Mouse (Mus musculus) frontal cortex, postnatal 25 days (tissue): Measurements from ENCODE around the gene Zdhhc3.

Experiments used
- DNase-seq, 2 experiments: peaks; one replicate each; pipeline ENCODE4 v3.0.0; 2022; ENCODE audit warnings: low spot score in 2 of 2

Gene Zdhhc3

DNA sequence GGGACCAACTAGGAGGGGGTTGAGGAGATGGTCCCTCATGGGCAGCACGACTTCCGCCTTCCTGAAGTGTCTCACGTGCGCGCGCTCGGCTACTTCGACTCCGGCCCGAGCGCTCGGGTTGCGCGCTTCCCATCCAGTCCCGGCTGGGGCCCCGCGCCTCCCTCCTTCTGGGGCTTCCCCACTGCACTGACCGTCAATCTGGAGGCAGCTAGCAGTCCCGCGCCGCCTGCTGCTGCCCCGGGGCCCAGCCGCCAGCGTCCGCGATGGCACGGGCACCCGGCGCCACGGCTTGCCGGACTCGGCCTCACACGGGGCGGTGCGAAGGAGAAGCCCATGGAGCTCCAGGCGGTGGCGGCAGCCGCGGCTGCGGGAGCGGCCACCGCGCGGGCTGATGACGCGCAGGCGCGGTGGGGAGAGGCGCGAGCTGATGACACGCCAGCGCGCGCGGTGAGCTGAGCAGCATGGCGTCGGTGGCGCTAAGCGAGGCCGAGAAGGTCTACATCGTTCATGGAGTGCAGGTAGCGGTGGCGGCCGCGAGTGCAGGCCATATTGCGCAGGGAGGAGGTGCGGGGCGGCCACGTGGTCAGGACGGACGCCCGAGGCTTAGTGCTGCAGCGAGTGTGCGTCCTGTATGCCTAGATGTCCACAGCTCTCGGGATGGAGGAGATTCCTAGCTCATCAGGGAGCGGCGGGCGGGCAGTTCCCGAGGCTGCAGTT lies at the start of gene Zdhhc3, which contains the start of gene Exosc7:
TSS of gene Zdhhc3 (minus strand) at position 401 of the 717 bp plus-strand sequence.
TSS of gene Exosc7 (plus strand) at position 411 of the 717 bp plus-strand sequence.
- DNase-seq, result peak; percentile 73 to 80

DNA sequence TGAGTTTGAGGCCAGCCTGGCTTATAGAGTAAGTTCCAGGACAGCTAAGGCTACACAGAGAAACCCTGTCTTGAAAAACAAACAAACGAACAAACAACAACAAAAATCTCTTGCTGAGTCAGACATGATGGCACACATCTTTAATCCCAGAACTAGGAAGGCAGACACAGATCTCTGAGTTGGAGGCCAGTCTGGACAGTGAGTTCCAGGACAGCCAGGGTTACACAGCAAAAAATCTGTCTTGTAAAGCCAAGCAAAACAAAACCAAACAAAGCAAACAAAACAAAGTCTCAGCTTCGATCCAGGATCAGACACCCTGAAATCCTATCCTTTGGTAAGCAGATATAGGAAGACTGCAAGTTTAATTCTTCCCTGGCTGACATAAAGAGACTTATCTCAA lies 48.8 kb upstream of the Zdhhc3 start:
- DNase-seq, result no peak

DNA sequence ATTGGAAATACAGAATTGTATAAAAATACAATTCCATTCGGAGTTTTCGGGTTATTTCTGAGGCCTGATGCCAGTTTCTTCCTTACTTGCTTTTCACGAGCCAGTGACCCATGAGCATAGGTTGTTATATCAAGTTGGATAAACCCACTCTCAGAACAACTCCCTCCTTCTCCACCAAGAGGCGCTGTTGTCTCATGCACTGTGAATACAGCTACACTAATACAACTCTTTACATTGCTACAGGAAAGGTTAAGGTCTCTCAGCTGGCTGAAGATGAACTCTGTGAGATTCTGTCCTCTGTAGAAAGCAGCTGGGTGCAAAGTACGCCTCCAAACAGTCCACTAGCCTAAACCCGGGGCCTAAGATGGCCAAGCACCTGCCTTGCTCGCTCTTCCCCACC lies 46.3 kb upstream of the Zdhhc3 start:
- peak; percentile 67 to 72 for DNase-seq

DNA sequence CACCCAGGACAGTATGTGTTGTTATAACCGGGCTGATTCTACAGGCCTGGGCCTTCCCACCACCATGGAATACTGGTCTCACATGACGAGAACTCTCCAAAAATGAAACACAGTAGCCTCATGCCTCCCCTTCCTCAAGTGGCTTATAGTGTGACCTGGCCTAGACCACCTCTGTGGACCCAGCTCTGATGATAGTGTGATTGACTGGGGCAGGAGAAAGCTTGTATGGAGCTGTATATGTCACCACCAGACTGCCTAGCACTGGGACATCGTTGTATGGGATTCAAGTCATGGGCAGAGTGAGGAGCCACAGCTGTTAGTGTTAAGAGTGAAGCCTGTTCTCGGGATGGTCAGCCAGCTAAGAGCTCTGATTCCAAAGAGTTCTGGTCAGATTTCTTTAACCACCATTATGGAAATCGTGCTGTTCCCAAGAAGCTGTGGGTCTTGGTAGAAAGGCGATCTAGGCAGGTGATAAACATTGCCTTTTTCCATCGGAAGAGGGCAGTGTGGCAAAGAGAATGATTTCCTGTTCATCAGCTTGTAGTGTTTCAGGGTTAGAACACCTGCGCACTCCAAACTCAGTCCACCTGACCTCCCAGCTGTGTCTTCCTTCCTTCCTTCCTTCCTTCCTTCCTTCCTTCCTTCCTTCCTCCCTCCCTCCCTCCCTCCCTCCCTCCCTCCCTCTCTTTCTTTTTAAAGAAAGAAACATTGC lies 45.3 kb upstream of the Zdhhc3 start:
- DNase-seq, result no peak

DNA sequence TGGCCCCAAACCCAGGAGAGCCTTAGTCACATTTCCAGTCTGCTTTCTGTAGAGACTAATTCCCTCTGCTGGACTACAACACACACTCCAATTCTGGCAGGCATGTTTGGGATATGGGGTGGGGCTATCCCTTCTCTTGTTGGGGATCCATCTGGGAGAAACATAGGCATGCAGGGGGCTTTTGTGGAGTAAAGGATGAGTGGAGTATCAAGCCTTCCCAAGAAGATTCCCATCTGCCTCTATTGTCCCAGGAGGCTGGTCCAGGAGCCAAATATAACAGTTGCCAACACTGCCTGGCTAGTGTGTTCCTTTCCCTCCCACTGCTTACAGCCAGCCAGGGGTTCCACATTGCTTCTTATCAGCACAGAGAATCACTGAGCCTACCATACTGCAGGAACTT lies 44.7 kb upstream of the Zdhhc3 start:
- no peak for DNase-seq

DNA sequence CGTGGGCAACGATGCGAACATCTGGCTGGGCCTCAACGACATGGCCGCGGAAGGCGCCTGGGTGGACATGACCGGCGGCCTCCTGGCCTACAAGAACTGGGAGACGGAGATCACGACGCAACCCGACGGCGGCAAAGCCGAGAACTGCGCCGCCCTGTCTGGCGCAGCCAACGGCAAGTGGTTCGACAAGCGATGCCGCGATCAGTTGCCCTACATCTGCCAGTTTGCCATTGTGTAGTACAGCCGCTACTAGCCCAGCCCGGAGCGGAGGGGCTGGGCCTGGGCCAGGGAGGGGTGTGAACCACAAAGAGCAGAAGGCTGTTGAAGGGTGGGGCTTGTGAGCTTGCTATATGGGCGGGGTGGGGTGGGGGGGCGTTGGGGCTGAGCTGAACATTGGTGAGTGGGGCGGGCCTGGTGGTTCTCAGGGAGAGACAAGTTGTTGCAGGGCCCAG lies 43.9 kb upstream of the Zdhhc3 start:
- no peak for DNase-seq

DNA sequence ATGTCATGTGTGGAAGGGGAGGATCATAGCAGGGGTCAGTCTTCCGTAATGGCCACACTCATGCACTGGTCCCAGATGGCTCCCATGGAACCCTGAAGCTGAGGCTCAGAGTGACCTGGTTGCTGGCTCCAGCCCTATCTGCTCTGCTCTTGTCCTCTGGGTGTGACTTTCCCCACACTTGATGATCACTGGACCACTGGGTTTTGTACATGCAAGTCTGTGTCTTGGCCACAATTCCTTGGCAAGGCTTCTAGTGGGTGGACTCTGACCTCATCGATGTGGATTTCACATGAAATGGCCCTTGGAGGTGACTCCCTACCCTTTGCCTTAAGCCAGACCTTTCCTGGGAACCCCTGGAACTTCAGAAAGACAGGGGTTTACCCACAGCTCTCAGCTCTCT lies 40.1 kb upstream of the Zdhhc3 start:
- DNase-seq, result no peak

DNA sequence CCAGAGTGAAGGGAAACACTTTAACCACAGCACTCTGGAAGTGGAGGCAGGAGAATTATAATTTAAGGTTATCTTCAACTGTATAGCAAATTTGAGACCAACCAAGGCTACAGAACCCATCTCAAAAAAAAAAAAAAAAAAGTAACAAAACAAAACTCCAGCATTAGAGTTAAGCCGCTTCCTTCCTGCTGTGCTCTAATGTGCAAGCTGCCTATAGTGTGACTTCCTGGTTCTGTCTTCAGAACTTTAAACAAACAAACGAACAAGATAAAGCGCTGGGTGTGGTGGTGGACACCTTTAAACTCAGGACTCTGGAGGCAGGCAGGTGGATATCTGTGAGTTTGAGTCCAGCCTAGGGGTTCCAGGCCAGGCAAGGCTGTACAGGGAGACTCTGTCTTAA lies 39.0 kb upstream of the Zdhhc3 start:
- no peak for DNase-seq

DNA sequence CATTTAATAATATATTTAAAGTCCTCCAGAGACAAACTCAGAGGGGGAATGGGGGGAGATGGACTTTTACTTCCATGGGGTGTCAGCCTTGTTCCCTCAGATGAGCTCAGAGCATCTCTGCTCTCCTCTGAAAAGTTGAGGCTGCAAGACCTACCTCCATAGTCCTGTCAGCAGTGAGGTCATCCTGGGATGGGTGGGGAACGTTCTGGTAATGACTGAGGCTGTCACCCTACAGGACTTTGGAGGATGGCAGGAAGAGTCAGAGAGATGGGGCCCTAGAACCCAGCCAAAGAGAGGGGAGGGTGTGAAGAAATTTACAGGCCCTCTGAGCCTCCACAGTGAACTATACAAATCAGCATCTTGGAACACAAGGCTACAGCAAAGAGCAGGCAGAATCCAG lies 38.6 kb upstream of the Zdhhc3 start:
- DNase-seq, result no peak

DNA sequence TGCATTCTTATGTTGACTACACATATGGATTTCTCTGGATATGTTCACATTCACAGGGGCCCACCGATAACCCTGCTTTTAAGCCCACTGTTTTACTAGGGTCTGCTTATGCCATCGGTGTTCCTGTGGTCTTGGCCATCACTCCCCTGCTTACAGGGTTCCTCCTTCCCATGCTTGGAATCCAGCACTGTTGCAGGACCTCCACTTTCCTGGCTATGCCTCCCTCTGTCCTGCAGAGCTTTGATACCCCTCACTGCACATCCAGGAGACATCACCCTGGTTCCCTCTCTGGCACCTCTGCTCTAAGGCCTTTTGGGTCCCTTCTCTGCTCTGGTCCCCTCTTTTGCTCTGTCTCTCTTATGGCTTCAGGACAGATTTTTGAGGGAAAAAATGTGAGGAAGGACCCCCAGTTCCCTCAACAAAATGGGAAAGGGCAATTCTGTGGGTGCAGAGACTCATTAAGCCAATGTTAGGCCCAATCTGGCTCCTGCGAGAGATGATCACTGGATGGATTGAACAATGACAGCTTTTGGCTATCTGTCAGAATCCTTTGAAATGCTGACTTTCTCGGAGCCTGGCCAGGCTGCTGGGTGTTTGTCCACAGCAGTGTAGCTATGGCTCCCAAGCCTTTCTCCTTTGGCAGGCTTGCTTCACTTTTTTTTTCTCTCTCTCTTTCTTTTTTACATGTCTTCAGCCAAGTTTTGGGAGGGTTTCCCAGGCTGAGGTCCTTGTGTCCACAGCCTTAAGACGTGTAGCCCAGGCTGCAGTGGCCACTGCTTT lies 37.4 kb upstream of the Zdhhc3 start, which contains the start of gene Clec3b:
TSS of gene Clec3b (plus strand) at position 706 of the 780 bp plus-strand sequence.
- DNase-seq, result no peak

DNA sequence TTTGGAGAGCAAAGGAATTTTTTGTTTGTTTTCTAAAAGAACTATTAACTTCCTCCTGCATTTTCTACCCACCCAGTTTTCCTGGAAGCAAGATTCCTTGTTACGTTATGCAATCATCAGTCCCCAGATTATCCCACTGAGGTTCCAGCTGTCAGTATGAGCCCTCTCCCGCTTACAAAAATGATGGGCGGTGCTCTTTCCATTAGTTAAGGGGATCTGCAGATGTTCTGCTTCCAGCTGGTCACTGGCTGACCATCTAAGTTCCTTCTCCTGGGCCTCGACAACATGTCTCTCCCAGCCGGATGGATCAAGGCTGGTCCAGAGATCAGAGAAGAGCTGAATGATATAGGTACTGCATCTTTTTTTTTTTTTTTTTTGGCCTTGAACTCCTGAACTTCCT lies 35.4 kb upstream of the Zdhhc3 start:
- DNase-seq, result no peak

DNA sequence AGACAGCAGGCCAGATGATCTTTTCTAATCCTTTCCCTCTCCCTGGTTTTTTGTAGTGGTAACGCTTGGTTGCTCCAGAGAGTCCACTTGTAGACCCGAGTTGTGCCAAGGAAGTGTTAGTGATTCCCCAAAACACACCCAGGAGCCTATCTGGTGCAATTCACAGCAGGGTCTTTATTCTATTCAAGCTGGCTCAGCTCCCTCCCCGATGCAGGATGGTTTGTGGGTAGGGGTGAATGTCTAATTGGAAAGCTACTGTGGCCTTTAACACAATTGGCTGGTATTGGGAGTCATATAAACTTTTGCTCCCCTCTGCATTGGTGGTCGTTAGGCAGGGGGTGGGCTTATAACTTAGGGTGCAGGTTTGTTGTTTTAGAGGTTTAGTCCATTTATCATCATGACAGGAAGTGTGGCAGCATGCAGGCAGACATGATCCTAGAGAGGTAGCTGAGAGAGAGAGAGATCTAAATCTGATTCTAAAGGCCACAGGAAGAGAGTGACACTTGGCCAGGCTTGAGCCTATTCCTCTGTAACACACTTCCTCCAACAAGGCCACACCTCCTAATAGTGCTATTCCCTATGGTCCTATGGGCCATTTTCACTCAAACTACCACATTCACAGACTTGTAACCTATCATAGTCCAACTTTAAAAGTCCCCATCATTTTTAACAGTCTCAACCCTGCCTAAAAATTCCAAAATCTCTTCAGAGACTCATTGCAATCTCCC lies 27.0 kb upstream of the Zdhhc3 start:
- DNase-seq, result no peak

DNA sequence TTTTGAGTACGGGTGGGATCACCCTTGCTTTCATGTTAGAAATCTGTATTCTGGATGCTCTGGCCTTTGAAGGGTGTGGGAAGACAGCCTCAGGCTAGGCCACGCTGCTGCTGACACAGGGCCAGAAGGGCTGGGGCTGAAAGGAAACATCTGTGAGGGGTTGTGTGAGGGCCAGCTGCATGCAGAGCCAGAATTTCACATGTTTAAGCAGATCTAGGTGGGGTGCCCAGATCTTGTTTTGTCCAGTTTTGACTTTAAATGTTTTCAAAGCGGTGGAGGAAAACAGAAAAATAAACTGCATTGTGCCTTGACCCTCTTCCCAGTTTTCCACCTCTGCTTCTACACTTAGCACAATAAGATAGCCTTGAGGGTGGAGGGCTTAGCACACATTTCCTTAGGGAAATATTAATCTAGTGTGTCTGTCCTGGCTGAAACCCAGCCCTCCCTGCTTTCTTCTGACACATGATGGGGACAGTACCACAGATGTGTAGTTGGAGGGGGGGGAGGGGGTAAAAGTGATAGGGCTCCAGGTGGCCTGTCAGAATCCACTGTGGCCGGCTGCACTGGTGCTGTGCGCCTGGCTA lies 26.0 kb upstream of the Zdhhc3 start:
- no peak for DNase-seq

DNA sequence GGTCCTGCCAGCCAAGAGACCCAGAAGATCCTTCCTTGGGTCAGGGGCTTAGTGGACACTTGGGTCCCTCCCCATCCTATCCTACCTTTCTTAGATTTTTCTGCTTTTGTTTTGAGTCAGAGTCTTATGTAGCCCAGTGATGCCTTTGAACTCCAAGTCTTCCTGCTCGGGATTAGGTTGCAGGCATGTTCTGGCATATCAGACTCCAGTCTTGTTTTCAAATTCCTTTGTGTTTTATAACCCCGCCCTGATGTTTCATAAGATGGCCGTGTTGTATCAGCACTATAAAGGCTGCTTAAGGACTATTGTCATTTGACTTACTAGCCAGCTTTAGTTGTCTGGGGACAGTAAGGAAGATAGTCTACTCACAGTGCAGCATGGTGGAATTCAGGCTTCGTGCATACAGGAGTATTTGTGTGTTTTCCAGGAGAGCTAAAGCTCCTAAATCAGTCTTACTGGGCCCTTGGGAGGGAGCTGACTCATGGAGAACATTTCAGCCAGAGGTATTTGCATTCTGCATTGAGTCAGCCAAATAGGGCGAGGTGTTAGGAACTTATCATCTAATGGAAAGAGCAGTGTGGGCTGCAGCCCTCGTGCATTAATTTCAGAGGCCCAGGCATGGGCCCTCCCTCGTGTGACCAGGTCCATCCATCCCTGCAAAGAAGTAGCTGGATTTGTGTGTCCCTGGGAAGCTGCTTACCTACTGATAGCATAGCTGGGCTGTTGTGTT lies 24.1 kb upstream of the Zdhhc3 start:
- no peak for DNase-seq

DNA sequence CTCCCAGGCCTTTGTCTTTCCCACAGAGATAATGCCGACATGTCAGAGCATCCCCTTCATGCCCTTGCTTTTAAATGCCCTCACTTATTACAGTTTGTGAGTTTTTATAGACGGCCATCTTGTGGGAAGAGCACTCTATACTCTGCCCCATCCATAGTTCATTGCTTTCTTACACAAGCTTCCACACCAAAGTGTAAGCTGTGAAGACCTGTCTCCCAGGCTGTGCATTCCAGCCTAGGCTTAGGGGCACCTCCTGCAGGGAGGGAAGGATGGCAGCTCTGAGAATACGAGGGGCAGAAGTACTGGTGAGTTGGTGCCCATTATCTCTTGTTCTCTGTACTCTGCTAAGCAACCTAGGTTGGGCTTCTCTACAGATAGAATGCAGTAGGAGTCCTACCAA lies 20.0 kb upstream of the Zdhhc3 start:
- DNase-seq, result no peak

DNA sequence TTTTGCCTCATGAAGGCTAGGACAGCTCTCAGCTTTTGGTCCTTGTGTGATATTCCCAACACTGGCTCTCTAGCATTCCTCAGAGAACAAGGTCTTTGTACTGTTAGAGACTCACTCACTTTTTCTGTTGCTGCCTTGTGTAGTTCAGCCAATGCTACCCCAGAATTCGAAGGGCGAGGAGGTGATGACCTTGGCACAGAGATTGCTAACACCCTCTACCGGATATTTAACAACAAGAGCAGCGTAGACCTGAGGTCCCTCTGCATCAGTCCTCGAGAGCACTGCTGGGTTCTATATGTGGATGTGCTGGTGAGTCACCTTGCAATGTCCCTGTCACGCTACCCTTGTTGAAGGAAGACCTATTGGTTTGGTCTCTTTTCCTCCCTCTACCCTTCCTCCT lies 14.7 kb upstream of the Zdhhc3 start:
- no peak for DNase-seq

DNA sequence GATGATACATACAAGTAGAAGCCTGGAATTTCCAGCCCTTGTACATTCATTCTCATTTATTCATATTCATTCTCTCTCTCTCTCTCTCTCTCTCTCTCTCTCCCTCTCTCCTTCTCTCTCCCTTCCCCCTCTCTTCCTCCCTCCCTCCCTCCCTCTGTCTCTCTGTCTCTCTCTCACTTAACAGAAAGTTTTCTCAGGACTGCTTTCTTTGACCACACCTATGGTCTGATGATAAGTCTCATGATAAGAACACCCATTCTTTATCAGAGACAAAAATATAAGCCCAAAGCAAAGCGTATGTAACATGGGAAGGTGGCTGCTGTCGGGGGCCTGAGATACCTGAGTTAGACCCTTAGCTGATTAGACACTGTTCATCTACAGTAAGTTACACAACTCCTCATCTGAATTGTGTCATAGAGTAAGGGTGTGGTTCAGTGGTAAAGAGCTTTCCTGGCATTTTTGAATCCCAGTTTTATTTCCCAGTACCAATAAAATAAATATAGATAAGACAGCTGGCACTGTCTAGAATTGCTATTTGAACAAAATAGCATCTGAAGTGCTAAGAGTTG lies 11.5 kb upstream of the Zdhhc3 start:
- no peak for DNase-seq

DNA sequence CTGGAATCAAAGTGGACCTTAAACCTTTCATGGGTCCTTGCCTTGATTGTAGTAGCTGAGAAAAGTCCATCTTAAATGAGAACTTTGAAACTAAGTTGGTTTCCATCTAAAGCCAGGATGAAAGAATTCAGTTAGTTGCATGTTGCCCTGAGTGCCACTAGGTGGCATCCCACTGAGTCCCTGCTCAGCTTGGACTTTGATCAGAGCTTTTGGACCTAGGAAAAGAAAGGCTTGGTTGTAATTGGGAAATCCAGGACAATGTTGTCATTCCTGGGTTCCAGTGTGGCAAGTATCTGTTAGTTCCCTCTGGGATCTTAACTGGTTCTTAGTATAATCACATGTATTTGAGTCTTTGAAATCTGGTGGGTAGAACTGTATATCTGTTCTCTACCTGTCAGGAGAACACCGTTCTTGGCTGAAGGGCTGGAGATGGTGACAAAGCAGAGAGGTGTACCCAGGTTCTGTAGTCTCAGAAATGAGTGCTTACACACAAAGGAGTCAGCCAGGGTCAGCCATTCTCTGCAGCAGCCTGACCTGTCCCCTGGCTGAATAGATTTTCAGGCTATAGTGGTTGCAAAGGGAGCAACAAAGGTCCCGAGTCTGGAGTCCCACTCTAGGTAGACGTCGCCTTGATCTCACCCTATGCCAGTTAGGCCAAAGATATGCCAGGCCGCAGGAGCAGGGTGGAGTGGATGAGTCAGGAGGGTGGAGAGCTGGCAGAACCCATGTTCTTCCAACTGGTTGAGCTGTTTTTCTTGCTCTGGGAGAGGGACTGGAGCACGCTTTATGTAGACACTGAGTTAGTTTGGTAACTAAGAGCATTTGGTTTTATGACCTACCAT lies 10.8 kb upstream of the Zdhhc3 start:
- no peak for DNase-seq

DNA sequence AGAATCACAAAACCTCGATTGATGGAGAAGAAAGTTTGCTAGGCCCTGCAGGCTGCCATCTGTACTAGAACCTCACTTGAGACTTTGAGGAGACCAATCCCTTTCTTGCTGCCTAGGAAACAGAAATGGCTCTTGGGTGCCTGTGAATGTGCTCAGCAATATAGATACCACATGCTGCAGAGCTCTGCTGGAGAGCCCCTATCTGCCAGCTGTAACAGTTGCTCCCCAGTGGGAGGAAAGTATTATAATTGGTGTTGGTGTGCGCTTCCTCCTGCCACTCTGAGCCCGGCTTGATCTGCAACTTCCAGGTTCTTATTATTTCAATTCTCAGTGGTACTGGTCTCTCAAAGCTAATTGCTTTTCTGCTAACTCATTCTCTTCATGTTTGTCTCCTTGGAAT lies 10.0 kb upstream of the Zdhhc3 start:
- no peak for DNase-seq
